13 mouse cellular contexts compared by ENCODE assay signal in genomic region chr7:99544272-99544671, GRCm38 (mm10). TPM values are rescaled to one million over a fixed set of nuclear protein-coding genes. Genes with fewer than 3 reads are reported as not detected.
DNase-seq lines count a peak whose midpoint lies in the region; ATAC-seq lines count a peak whose summit lies in the region.
"Had no signal": no experiment of that assay in that cellular context is flagged by ENCODE, and none has a peak within 500 bp of the region (broad histone marks: within the 10 kb centered on the region; RNA-seq: fewer than 3 reads in every experiment).

No protein-coding gene starts in this region.

- no peak overlapping the region for H3K4me3 ChIP-seq in lung, embryonic 16.5 days (ENCODE audit: low read length)
- H3K4me3 ChIP-seq in forebrain, embryonic 16.5 days (replicated peaks; ENCODE audit: low read length): no peak overlapping the region
- H3K4me3 ChIP-seq in macrophage (ENCODE audit: inconsistent target): no peak overlapping the region
- H3K4me3 ChIP-seq: erythroblast, embryonic 14.5 days; heart, embryonic 15.5 days; neural tube, embryonic 13.5 days had no signal

- H3K4me2 ChIP-seq in lung, embryonic 16.5 days (ENCODE audit: low read depth, low read length): no peak overlapping the region
- H3K4me2 ChIP-seq in forebrain, embryonic 16.5 days (ENCODE audit: low read length): no peak overlapping the region
- H3K4me2 ChIP-seq: heart, embryonic 15.5 days; neural tube, embryonic 13.5 days had no signal

- H3K27ac ChIP-seq in lung, embryonic 16.5 days (ENCODE audit: low read length): peak overlapping the region; percentile 52
- H3K27ac ChIP-seq in forebrain, embryonic 16.5 days (ENCODE audit: low read length): no peak overlapping the region; the same call in 1 of the 2 replicates
- peak overlapping the region; percentile 98 for H3K27ac ChIP-seq in macrophage
- H3K27ac ChIP-seq: neural tube, embryonic 13.5 days had no signal

- H3K27me3 ChIP-seq in lung, embryonic 16.5 days (ENCODE audit: control insufficient read depth, insufficient read depth, low read depth, low read length): no peaks in the 10 kb centered on the region
- H3K27me3 ChIP-seq in forebrain, embryonic 16.5 days (replicated peaks; ENCODE audit: control insufficient read depth, insufficient read depth, low read length): no peaks in the 10 kb centered on the region
- H3K27me3 ChIP-seq: heart, embryonic 15.5 days; neural tube, embryonic 13.5 days had no signal

- H3K36me3 ChIP-seq in lung, embryonic 16.5 days (ENCODE audit: control insufficient read depth, insufficient read depth, low read length): no peaks in the 10 kb centered on the region
- H3K36me3 ChIP-seq in forebrain, embryonic 16.5 days (ENCODE audit: control insufficient read depth, insufficient read depth): no peaks in the 10 kb centered on the region
- peaks cover 8% of the 10 kb centered on the region; the same call in 1 of the 2 replicates for H3K36me3 ChIP-seq in macrophage (ENCODE audit: inconsistent target)
- H3K36me3 ChIP-seq: heart, embryonic 15.5 days had no signal

- peak; percentile 57 to 71 for DNase-seq in frontal cortex, postnatal 10 days (ENCODE audit: low spot score in 2 of 2)
- no peak for DNase-seq in frontal cortex, postnatal 25 days (ENCODE audit: low spot score in 2 of 2)
- DNase-seq in lung, postnatal 25 days (ENCODE audit: low spot score): no peak
- no peak for DNase-seq in T-cell, adult 2 months (ENCODE audit: low spot score)
- DNase-seq in right cerebral cortex, postnatal 25 days: no peak
- DNase-seq: kidney, postnatal 14 days; lung, adult 18-20 months had no signal

- no peaks in the 10 kb centered on the region for H3K9me3 ChIP-seq in lung, embryonic 16.5 days (ENCODE audit: control insufficient read depth, low read length)
- H3K9me3 ChIP-seq in forebrain, embryonic 16.5 days (ENCODE audit: control insufficient read depth, low read length): no peaks in the 10 kb centered on the region
- H3K9me3 ChIP-seq: heart, embryonic 15.5 days; neural tube, embryonic 13.5 days had no signal

- ATAC-seq in lung, embryonic 16.5 days (ENCODE audit: low read depth): no peak
- peak; percentile 64; the same call in 1 of the 2 replicates for ATAC-seq in forebrain, embryonic 16.5 days

- WGBS in lung, embryonic 16.5 days: 47% methylated on average over 6 of the region's 6 CpGs
- WGBS in forebrain, embryonic 16.5 days: 31% methylated on average over 6 of the region's 6 CpGs
- WGBS in macrophage (ENCODE audit: missing documents): 33% methylated on average over 4 of the region's 6 CpGs

- peaks cover 87% of the 10 kb centered on the region for H3K79me2 ChIP-seq in macrophage (ENCODE audit: inconsistent target)

- H3K4me1 ChIP-seq in lung, embryonic 16.5 days (replicated peaks; ENCODE audit: control insufficient read depth, insufficient read depth, low read length): peaks cover 52% of the 10 kb centered on the region
- H3K4me1 ChIP-seq in forebrain, embryonic 16.5 days (replicated peaks; ENCODE audit: control insufficient read depth, insufficient read depth, low read length): peaks cover 38% of the 10 kb centered on the region

- peak overlapping the region; percentile 59; the same call in 1 of the 2 replicates for H3K9ac ChIP-seq in lung, embryonic 16.5 days (ENCODE audit: low read length)
- 0 out of 2 replicates have a peak overlapping the region, but pooled peaks have one; percentile 5 for H3K9ac ChIP-seq in forebrain, embryonic 16.5 days (replicated peaks; ENCODE audit: low read depth, low read length)
- H3K9ac ChIP-seq: heart, embryonic 15.5 days had no signal

RNA-seq across cellular contexts. Expression of gene Arrb1, which starts 9.0 kb away (rescaled TPM):
- polyA plus RNA-seq in lung, embryonic 16.5 days (2015; fragmentation: Nextera tagmentation; extraction: Ambion mirVana): 20.6 and 20.9 TPM in 2 replicates
- polyA plus RNA-seq in forebrain, embryonic 16.5 days (2015; fragmentation: Nextera tagmentation; extraction: Ambion mirVana): 16.3 and 18.1 TPM in 2 replicates
- total RNA-seq in macrophage (2018; cell fraction: chromatin; rRNA removed): 100 to 1,000 TPM in 19 of 26 experiments, 10 to 100 TPM in 6, 1 to 10 TPM in 1; 9.2 to 300 (median 218) TPM
- total RNA-seq in macrophage (2018; cell fraction: cytosol; rRNA removed): 100 to 1,000 TPM in 8 of 26 experiments, 10 to 100 TPM in 18; 54.2 to 130 (median 88.0) TPM
- total RNA-seq in macrophage (2018; cell fraction: nucleus; rRNA removed): 100 to 1,000 TPM in 17 of 26 experiments, 10 to 100 TPM in 9; 25.9 to 208 (median 130) TPM
- polyA plus RNA-seq in macrophage (2018): 65.3 to 97.8 TPM (median 73.5 TPM) in 3 replicates

Comparison
In these comparisons a context has a peak if more than half of its experiments do, and no peak if none do; other contexts are left out.
1. DNase-seq: peak in frontal cortex, postnatal 10 days (2 of 2); none in frontal cortex, postnatal 25 days (0 of 2), lung, postnatal 25 days (single experiment), T-cell, adult 2 months (single experiment) and right cerebral cortex, postnatal 25 days (single experiment).